ENCODE assay signal across 14 mouse cellular contexts in the genomic region with DNA sequence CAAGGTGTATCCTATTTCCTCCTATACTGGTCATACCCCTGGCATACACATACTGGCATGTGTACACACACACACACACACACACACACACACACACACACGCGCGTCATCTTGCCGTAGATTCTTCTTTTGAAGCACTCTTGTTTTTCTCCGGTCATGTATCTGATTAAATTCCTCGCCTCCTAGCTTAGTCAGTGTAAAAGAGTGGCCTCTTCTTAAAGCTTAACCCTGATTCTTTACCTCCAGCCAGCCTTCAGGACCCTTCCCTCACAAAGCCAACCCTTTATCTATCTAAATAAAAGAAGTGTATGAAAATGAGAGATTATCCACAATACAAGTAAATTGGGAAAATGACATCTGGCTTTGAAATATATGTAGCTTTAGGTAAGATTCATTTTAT.
"Had no signal": no experiment of that assay in that cellular context is flagged by ENCODE, and none has a peak within 500 bp of the region (broad histone marks: within the 10 kb centered on the region; RNA-seq: fewer than 3 reads in every experiment).

No protein-coding gene starts in this region.

- ATAC-seq: liver, postnatal 0 days; lung, postnatal 0 days; midbrain, embryonic 13.5 days had no signal

- H3K4me3 ChIP-seq: limb, embryonic 12.5 days; limb, embryonic 15.5 days; midbrain, embryonic 13.5 days had no signal

- DNase-seq: kidney, postnatal 14 days; kidney, postnatal 4 days; left cerebral cortex, postnatal 4 days; liver, postnatal 0 days; lung, embryonic 14.5 days; thymus, adult 18-20 months; thymus, postnatal 36 days had no signal

- H3K27ac ChIP-seq: limb, embryonic 12.5 days; limb, embryonic 15.5 days; liver, embryonic 14.5 days; macrophage; midbrain, embryonic 13.5 days had no signal

- H3K27me3 ChIP-seq: limb, embryonic 12.5 days; limb, embryonic 15.5 days had no signal

- H3K4me2 ChIP-seq: limb, embryonic 12.5 days; limb, embryonic 15.5 days; liver, embryonic 11.5 days; lung, embryonic 14.5 days; midbrain, embryonic 13.5 days had no signal

- H3K9me3 ChIP-seq: limb, embryonic 12.5 days; limb, embryonic 15.5 days; midbrain, embryonic 13.5 days had no signal

- H3K9ac ChIP-seq: limb, embryonic 12.5 days; limb, embryonic 15.5 days; liver, embryonic 14.5 days; liver, postnatal 0 days; lung, embryonic 14.5 days; midbrain, embryonic 13.5 days had no signal

- H3K36me3 ChIP-seq: limb, embryonic 12.5 days; limb, embryonic 15.5 days; midbrain, embryonic 13.5 days had no signal
